Mouse (Mus musculus): ENCODE results near the gene Limd1.

The Limd1 gene

GRCm38 (mm10) chr9:123479196-123479669 lies 727 bp downstream of the Limd1 start:
- in situ Hi-C loops (cut with MboI; ENCODE audit: low pct_unique_long_range_greater_than_20kb in 1 of 2, low sequenced_read_pairs in 2 of 2, unreplicated experiment in 1 of 2), result no loop called here

GRCm38 (mm10) chr9:123479876-123480252 lies 1.4 kb downstream of the Limd1 start:
- in situ Hi-C loops (cut with MboI; ENCODE audit: low pct_unique_long_range_greater_than_20kb in 1 of 2, low sequenced_read_pairs in 2 of 2, unreplicated experiment in 1 of 2), result no loop called here

- in situ Hi-C loops (cut with MboI; ENCODE audit: low pct_unique_long_range_greater_than_20kb in 1 of 2, low sequenced_read_pairs in 2 of 2, unreplicated experiment in 1 of 2), result no loop called here
These were observed 1.9 kb downstream of the Limd1 start for GRCm38 (mm10) chr9:123480253-123480921.

GRCm38 (mm10) chr9:123481136-123481535 lies 2.6 kb downstream of the Limd1 start:
- in situ Hi-C loops (cut with MboI; ENCODE audit: low pct_unique_long_range_greater_than_20kb in 1 of 2, low sequenced_read_pairs in 2 of 2, unreplicated experiment in 1 of 2), result no loop called here

GRCm38 (mm10) chr9:123483598-123483997 lies 5.1 kb downstream of the Limd1 start:
- in situ Hi-C loops (cut with MboI; ENCODE audit: low pct_unique_long_range_greater_than_20kb in 1 of 2, low sequenced_read_pairs in 2 of 2, unreplicated experiment in 1 of 2), result no loop called here

GRCm38 (mm10) chr9:123484830-123485229 lies 6.3 kb downstream of the Limd1 start:
- in situ Hi-C loops (cut with MboI; ENCODE audit: low pct_unique_long_range_greater_than_20kb in 1 of 2, low sequenced_read_pairs in 2 of 2, unreplicated experiment in 1 of 2), result no loop called here

GRCm38 (mm10) chr9:123485561-123485960 lies 7.1 kb downstream of the Limd1 start:
- in situ Hi-C loops (cut with MboI; ENCODE audit: low pct_unique_long_range_greater_than_20kb in 1 of 2, low sequenced_read_pairs in 2 of 2, unreplicated experiment in 1 of 2), result no loop called here

- in situ Hi-C loops (cut with MboI; ENCODE audit: low pct_unique_long_range_greater_than_20kb in 1 of 2, low sequenced_read_pairs in 2 of 2, unreplicated experiment in 1 of 2), result no loop called here
These were observed 8.1 kb downstream of the Limd1 start for GRCm38 (mm10) chr9:123486635-123487034.

GRCm38 (mm10) chr9:123489073-123489472 lies 10.6 kb downstream of the Limd1 start:
- in situ Hi-C loops (cut with MboI; ENCODE audit: low pct_unique_long_range_greater_than_20kb in 1 of 2, low sequenced_read_pairs in 2 of 2, unreplicated experiment in 1 of 2), result no loop called here

- in situ Hi-C loops (cut with MboI; ENCODE audit: low pct_unique_long_range_greater_than_20kb in 1 of 2, low sequenced_read_pairs in 2 of 2, unreplicated experiment in 1 of 2), result no loop called here
These were observed 11.3 kb downstream of the Limd1 start for GRCm38 (mm10) chr9:123489727-123490343.

- in situ Hi-C loops (cut with MboI; ENCODE audit: low pct_unique_long_range_greater_than_20kb in 1 of 2, low sequenced_read_pairs in 2 of 2, unreplicated experiment in 1 of 2), result no loop called here
These were observed 12.4 kb downstream of the Limd1 start for GRCm38 (mm10) chr9:123490930-123491329.

GRCm38 (mm10) chr9:123491917-123492585 lies 13.5 kb downstream of the Limd1 start:
- in situ Hi-C loops (cut with MboI; ENCODE audit: low pct_unique_long_range_greater_than_20kb in 1 of 2, low sequenced_read_pairs in 2 of 2, unreplicated experiment in 1 of 2), result no loop called here

- in situ Hi-C loops (cut with MboI; ENCODE audit: low pct_unique_long_range_greater_than_20kb in 1 of 2, low sequenced_read_pairs in 2 of 2, unreplicated experiment in 1 of 2), result no loop called here
These were observed 18.2 kb downstream of the Limd1 start for GRCm38 (mm10) chr9:123496665-123497064.

- in situ Hi-C loops (cut with MboI; ENCODE audit: low pct_unique_long_range_greater_than_20kb in 1 of 2, low sequenced_read_pairs in 2 of 2, unreplicated experiment in 1 of 2), result no loop called here
These were observed 19.4 kb downstream of the Limd1 start for GRCm38 (mm10) chr9:123497906-123498305.

- in situ Hi-C loops (cut with MboI; ENCODE audit: low pct_unique_long_range_greater_than_20kb in 1 of 2, low sequenced_read_pairs in 2 of 2, unreplicated experiment in 1 of 2), result loop anchor here in 1 of 2 experiments (25.0 kb wide), 2 partner anchors 238 to 338 kb away; partner anchors contain the start of genes Clec3b and Tmem158
These were observed 22.0 kb downstream of the Limd1 start for GRCm38 (mm10) chr9:123500480-123500879.

- in situ Hi-C loops (cut with MboI; ENCODE audit: low pct_unique_long_range_greater_than_20kb in 1 of 2, low sequenced_read_pairs in 2 of 2, unreplicated experiment in 1 of 2), result loop anchor here in 1 of 2 experiments (25.0 kb wide), 2 partner anchors 241 to 341 kb away; partner anchors contain the start of genes Clec3b and Tmem158
These were observed 24.8 kb downstream of the Limd1 start for GRCm38 (mm10) chr9:123503171-123503834.

GRCm38 (mm10) chr9:123504325-123504724 lies 25.8 kb downstream of the Limd1 start:
- in situ Hi-C loops (cut with MboI; ENCODE audit: low pct_unique_long_range_greater_than_20kb in 1 of 2, low sequenced_read_pairs in 2 of 2, unreplicated experiment in 1 of 2), result loop anchor here in 1 of 2 experiments (25.0 kb wide), 2 partner anchors 242 to 342 kb away; partner anchors contain the start of genes Clec3b and Tmem158

- in situ Hi-C loops (cut with MboI; ENCODE audit: low pct_unique_long_range_greater_than_20kb in 1 of 2, low sequenced_read_pairs in 2 of 2, unreplicated experiment in 1 of 2), result loop anchor here in 1 of 2 experiments (25.0 kb wide), 2 partner anchors 243 to 343 kb away; partner anchors contain the start of genes Clec3b and Tmem158
These were observed 27.1 kb downstream of the Limd1 start for GRCm38 (mm10) chr9:123505598-123505997.

All from mouse embryonic stem cell (cell line).